Mouse (Mus musculus): ENCODE measurements at regions not wholly inside any gene's neighbourhood (a gene's known extent, or its start where the extent isn't known, plus 50 kb on each side); places are given as distances from the start of the nearest gene placed in this dataset.

GRCm38 (mm10) chr1:164551019-164551418 lies 92.9 kb upstream of the Atp1b1 start:
- TF ChIP-seq CTCF (IDR thresholded peaks at IDR 0.05; ENCODE audit: insufficient read depth, low read length) (no peak), POLR2A (IDR thresholded peaks at IDR 0.05; ENCODE audit: borderline replicate concordance, extremely low read depth, low read depth, low read length) (no peak)
